Mouse (Mus musculus): ENCODE measurements around the gene Kdm1a. TPM values are rescaled to one million over a fixed set of nuclear protein-coding genes. Genes with fewer than 3 reads are reported as not detected.

Gene Kdm1a
- polyA plus RNA-seq, 1 experiment from 2014 or later: 46.4 TPM

- H3K4me3 ChIP-seq: no peak overlapping the region
- H3K27me3 ChIP-seq (replicated peaks): no peaks in the 10 kb centered on the region
- WGBS: 79% methylated on average over 2 of the region's 2 CpGs
- ATAC-seq (ENCODE audit: insufficient number of reproducible peaks, low FRiP score): no peak
- no peaks in the 10 kb centered on the region for H3K9me3 ChIP-seq (replicated peaks)
- no peaks in the 10 kb centered on the region for H3K4me1 ChIP-seq (replicated peaks)
- peaks cover 18% of the 10 kb centered on the region for H3K36me3 ChIP-seq
- no peak overlapping the region for H3K9ac ChIP-seq
- H3K27ac ChIP-seq (ENCODE audit: poor library complexity, severe bottlenecking): no peak overlapping the region
- no peak overlapping the region for H3K4me2 ChIP-seq
These were observed 78.2 kb downstream of the Kdm1a start for GRCm38 (mm10) chr4:136524309-136524708.

GRCm38 (mm10) chr4:136521898-136522297 is 80.6 kb downstream of the Kdm1a start:
- no peak overlapping the region for H3K27ac ChIP-seq (ENCODE audit: poor library complexity, severe bottlenecking)
- no peaks in the 10 kb centered on the region for H3K9me3 ChIP-seq (replicated peaks)
- no peaks in the 10 kb centered on the region for H3K27me3 ChIP-seq (replicated peaks)
- H3K4me1 ChIP-seq (replicated peaks): 0 out of 2 replicates have a peak, but pooled peaks cover 4% of the 10 kb centered on the region
- no peak overlapping the region for H3K4me2 ChIP-seq
- ATAC-seq (ENCODE audit: insufficient number of reproducible peaks, low FRiP score): no peak
- no peak overlapping the region for H3K4me3 ChIP-seq
- WGBS: 77% methylated on average over 5 of the region's 5 CpGs
- H3K36me3 ChIP-seq: peaks cover 18% of the 10 kb centered on the region
- no peak overlapping the region for H3K9ac ChIP-seq

GRCm38 (mm10) chr4:136519866-136520265 is 82.7 kb downstream of the Kdm1a start:
- Histone ChIP-seq H3K4me3 (no peak overlapping the region), H3K9me3 (replicated peaks) (no peaks in the 10 kb centered on the region), H3K4me1 (replicated peaks) (peaks cover 18% of the 10 kb centered on the region), H3K27ac (ENCODE audit: poor library complexity, severe bottlenecking) (no peak overlapping the region), H3K27me3 (replicated peaks) (no peaks in the 10 kb centered on the region), H3K4me2 (no peak overlapping the region), H3K9ac (no peak overlapping the region), H3K36me3 (peaks cover 18% of the 10 kb centered on the region)
- no peak for ATAC-seq (ENCODE audit: insufficient number of reproducible peaks, low FRiP score)

- no peak overlapping the region for H3K9ac ChIP-seq
- H3K4me2 ChIP-seq: no peak overlapping the region
- no peaks in the 10 kb centered on the region for H3K9me3 ChIP-seq (replicated peaks)
- WGBS: 86% methylated on average over 2 of the region's 2 CpGs
- H3K27me3 ChIP-seq (replicated peaks): no peaks in the 10 kb centered on the region
- ATAC-seq (ENCODE audit: insufficient number of reproducible peaks, low FRiP score): no peak
- H3K4me1 ChIP-seq (replicated peaks): peaks cover 21% of the 10 kb centered on the region
- H3K27ac ChIP-seq (ENCODE audit: poor library complexity, severe bottlenecking): no peak overlapping the region
- H3K4me3 ChIP-seq: no peak overlapping the region
- peaks cover 13% of the 10 kb centered on the region for H3K36me3 ChIP-seq
These were observed 83.9 kb downstream of the Kdm1a start for GRCm38 (mm10) chr4:136518576-136518975.

- no peak overlapping the region for H3K9ac ChIP-seq
- no peaks in the 10 kb centered on the region for H3K27me3 ChIP-seq (replicated peaks)
- H3K4me2 ChIP-seq: no peak overlapping the region
- no peak overlapping the region for H3K4me3 ChIP-seq
- ATAC-seq (ENCODE audit: insufficient number of reproducible peaks, low FRiP score): no peak
- H3K4me1 ChIP-seq (replicated peaks): peaks cover 25% of the 10 kb centered on the region
- H3K27ac ChIP-seq (ENCODE audit: poor library complexity, severe bottlenecking): no peak overlapping the region
- H3K9me3 ChIP-seq (replicated peaks): no peaks in the 10 kb centered on the region
- 72% methylated on average over 2 of the region's 2 CpGs for WGBS
- H3K36me3 ChIP-seq: peaks cover 11% of the 10 kb centered on the region
These were observed 84.4 kb downstream of the Kdm1a start for GRCm38 (mm10) chr4:136518141-136518540.

- no peak overlapping the region for H3K27ac ChIP-seq (ENCODE audit: poor library complexity, severe bottlenecking)
- no peak for ATAC-seq (ENCODE audit: insufficient number of reproducible peaks, low FRiP score)
- peaks cover 43% of the 10 kb centered on the region for H3K4me1 ChIP-seq (replicated peaks)
These were observed 89.6 kb downstream of the Kdm1a start for GRCm38 (mm10) chr4:136512905-136513304.

GRCm38 (mm10) chr4:136511708-136512107 is 90.8 kb downstream of the Kdm1a start:
- Histone ChIP-seq H3K27me3 (replicated peaks) (no peaks in the 10 kb centered on the region), H3K4me3 (no peak overlapping the region), H3K4me1 (replicated peaks) (peaks cover 38% of the 10 kb centered on the region), H3K9me3 (replicated peaks) (no peaks in the 10 kb centered on the region), H3K9ac (no peak overlapping the region), H3K4me2 (no peak overlapping the region), H3K36me3 (no peaks in the 10 kb centered on the region), H3K27ac (ENCODE audit: poor library complexity, severe bottlenecking) (peak overlapping the region; percentile 51; the same call in 1 of the 2 replicates)
- no peak for ATAC-seq (ENCODE audit: insufficient number of reproducible peaks, low FRiP score)
- 41% methylated on average over 4 of the region's 4 CpGs for WGBS

More at GRCm38 (mm10) chr4:136512905-136513304, 89.6 kb downstream of the Kdm1a start:
- H3K27me3 ChIP-seq (replicated peaks): no peaks in the 10 kb centered on the region
- no peak overlapping the region for H3K9ac ChIP-seq
- no peaks in the 10 kb centered on the region for H3K9me3 ChIP-seq (replicated peaks)
- H3K4me3 ChIP-seq: no peak overlapping the region
- H3K36me3 ChIP-seq: no peaks in the 10 kb centered on the region
- H3K4me2 ChIP-seq: no peak overlapping the region

- Histone ChIP-seq H3K9me3 (replicated peaks) (no peaks in the 10 kb centered on the region), H3K4me3 (no peak overlapping the region), H3K9ac (no peak overlapping the region), H3K4me2 (no peak overlapping the region), H3K27me3 (replicated peaks) (no peaks in the 10 kb centered on the region), H3K4me1 (replicated peaks) (peaks cover 34% of the 10 kb centered on the region), H3K36me3 (no peaks in the 10 kb centered on the region), H3K27ac (ENCODE audit: poor library complexity, severe bottlenecking) (no peak overlapping the region)
- ATAC-seq (ENCODE audit: insufficient number of reproducible peaks, low FRiP score): no peak
- 65% methylated on average over 1 of the region's 1 CpGs for WGBS
These were observed 92.7 kb downstream of the Kdm1a start for GRCm38 (mm10) chr4:136509857-136510256.

- H3K4me3 ChIP-seq: no peak overlapping the region
- 43% methylated on average over 2 of the region's 2 CpGs for WGBS
- peaks cover 9% of the 10 kb centered on the region for H3K4me1 ChIP-seq (replicated peaks)
- no peak overlapping the region for H3K4me2 ChIP-seq
- H3K36me3 ChIP-seq: no peaks in the 10 kb centered on the region
- no peak for ATAC-seq (ENCODE audit: insufficient number of reproducible peaks, low FRiP score)
- H3K9ac ChIP-seq: no peak overlapping the region
- H3K27ac ChIP-seq (ENCODE audit: poor library complexity, severe bottlenecking): 0 out of 2 replicates have a peak overlapping the region, but pooled peaks have one; percentile 29
- H3K9me3 ChIP-seq (replicated peaks): no peaks in the 10 kb centered on the region
- no peaks in the 10 kb centered on the region for H3K27me3 ChIP-seq (replicated peaks)
These were observed 96.9 kb downstream of the Kdm1a start for GRCm38 (mm10) chr4:136505426-136506215.

Small RNAs within 50 kb of the gene (microRNA-seq; reads per million reads assigned to microRNA genes)
- not detected for gene Gm22180

Other genes starting within 250 kb of the Kdm1a start
- 0.08 TPM in 1 of 2 replicates, not detected in the other for gene Htr1d, start 179.2 kb downstream of the Kdm1a start, polyA plus RNA-seq (2016; fragmentation: Nextera tagmentation; extraction: Ambion mirVana)
- gene 6030445D17Rik, start 140.5 kb downstream of the Kdm1a start, polyA plus RNA-seq (2016; fragmentation: Nextera tagmentation; extraction: Ambion mirVana): 0.24 and 0.54 TPM in 2 replicates
- 83.8 and 95.1 TPM in 2 replicates for gene Luzp1, start 133.0 kb downstream of the Kdm1a start, polyA plus RNA-seq (2016; fragmentation: Nextera tagmentation; extraction: Ambion mirVana)
- not detected in 2 replicates for gene Tex46, start 7.7 kb upstream of the Kdm1a start, polyA plus RNA-seq (2016; fragmentation: Nextera tagmentation; extraction: Ambion mirVana)
- gene Lactbl1, start 19.9 kb upstream of the Kdm1a start, polyA plus RNA-seq (2016; fragmentation: Nextera tagmentation; extraction: Ambion mirVana): not detected in 2 replicates
- gene Ephb2, start 233.3 kb upstream of the Kdm1a start, polyA plus RNA-seq (2016; fragmentation: Nextera tagmentation; extraction: Ambion mirVana): 1.5 and 2.1 TPM in 2 replicates